26 mouse cellular contexts compared by ENCODE assay signal in the genomic region with DNA sequence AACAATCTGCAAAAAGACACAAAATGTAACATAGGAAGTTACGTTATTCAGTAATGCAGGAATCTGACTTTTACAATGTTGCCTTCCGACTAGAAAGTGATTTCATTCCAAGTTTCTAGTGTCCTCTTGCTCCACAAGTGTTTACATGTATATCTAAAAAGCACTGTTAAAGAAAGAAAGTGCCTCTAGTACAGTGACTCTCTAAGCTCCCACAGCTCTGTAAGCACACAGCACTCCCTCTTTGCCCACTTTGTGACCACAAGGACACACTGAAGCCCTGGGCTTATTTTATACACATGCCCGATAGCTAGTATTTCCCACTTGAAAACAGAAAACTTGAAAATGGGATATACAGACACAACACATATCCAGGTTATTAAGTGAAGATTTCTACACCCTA.
"Had no signal": no experiment of that assay in that cellular context is flagged by ENCODE, and none has a peak within 500 bp of the region (broad histone marks: within the 10 kb centered on the region; RNA-seq: fewer than 3 reads in every experiment).

No protein-coding gene starts in this region.

- H3K27ac ChIP-seq: gastrocnemius, adult 2 months; heart, adult 2 months; heart, embryonic 13.5 days; heart, embryonic 15.5 days; hindbrain, embryonic 13.5 days; hindbrain, embryonic 15.5 days; hindbrain, postnatal 0 days; kidney, embryonic 15.5 days; layer of hippocampus, adult 2 months; left cerebral cortex, adult 2 months; limb, embryonic 10.5 days; limb, embryonic 12.5 days had no signal

- H3K4me1 ChIP-seq: heart, embryonic 13.5 days; heart, embryonic 15.5 days; hindbrain, embryonic 13.5 days; hindbrain, embryonic 15.5 days; limb, embryonic 10.5 days; limb, embryonic 12.5 days had no signal

- ATAC-seq: hindbrain, postnatal 0 days; intestine, embryonic 16.5 days had no signal

- H3K9ac ChIP-seq: heart, embryonic 13.5 days; heart, embryonic 15.5 days; hindbrain, embryonic 13.5 days; hindbrain, embryonic 15.5 days; kidney, embryonic 15.5 days; limb, embryonic 12.5 days had no signal

- H3K9me3 ChIP-seq: heart, embryonic 13.5 days; heart, embryonic 15.5 days; hindbrain, embryonic 13.5 days; hindbrain, embryonic 15.5 days; kidney, embryonic 15.5 days; limb, embryonic 10.5 days; limb, embryonic 12.5 days had no signal

- H3K4me3 ChIP-seq: gastrocnemius, adult 2 months; heart, adult 2 months; heart, embryonic 13.5 days; heart, embryonic 15.5 days; hindbrain, embryonic 13.5 days; hindbrain, embryonic 15.5 days; kidney, embryonic 15.5 days; layer of hippocampus, adult 2 months; left cerebral cortex, adult 2 months; limb, embryonic 10.5 days; limb, embryonic 12.5 days had no signal

- H3K27me3 ChIP-seq: heart, embryonic 13.5 days; heart, embryonic 15.5 days; hindbrain, embryonic 13.5 days; hindbrain, embryonic 15.5 days; kidney, embryonic 15.5 days; limb, embryonic 12.5 days had no signal

- H3K4me2 ChIP-seq: heart, embryonic 11.5 days; heart, embryonic 13.5 days; heart, embryonic 15.5 days; hindbrain, embryonic 13.5 days; hindbrain, embryonic 15.5 days; kidney, embryonic 15.5 days; limb, embryonic 12.5 days had no signal

- DNase-seq: gastrocnemius, adult 2 months; gastrocnemius, postnatal 10 days; gastrocnemius, postnatal 25 days; heart, adult 11 months; heart, adult 2 months; heart, postnatal 14 days; heart, postnatal 36 days; kidney, adult 11 months; kidney, adult 2 months; kidney, adult 9 months; kidney, postnatal 10 days; kidney, postnatal 25 days; kidney, postnatal 4 days; liver had no signal

- H3K36me3 ChIP-seq: hindbrain, embryonic 13.5 days; hindbrain, embryonic 15.5 days had no signal
